Mouse (Mus musculus) spleen, adult 2 months (tissue): Measurements from ENCODE around the gene Adgb. TPM values are rescaled to one million over a fixed set of nuclear protein-coding genes. Genes with fewer than 3 reads are reported as not detected.

ENCODE experiments used
- DNase-seq, 2 experiments: peaks; one replicate each; pipeline versions ENCODE4 v3.0.0 to v3.0.0-alpha.2; 2012 to 2021; ENCODE audit warnings: low spot score in 2 of 2, low read depth in 1 of 2
- H3K27ac ChIP-seq: fragments of 200-500 bp; 2 replicates; pipeline ENCODE4 v1.5.1; 2012; ENCODE audit warnings: low read length, inconsistent platforms; ENCODE audit not compliant: insufficient read depth
- H3K27me3 ChIP-seq: fragments of 200-500 bp; 2 replicates; pipeline ENCODE4 v1.6.1; 2012; ENCODE audit warnings: mild to moderate bottlenecking, moderate library complexity, low read length, inconsistent platforms; ENCODE audit not compliant: control insufficient read depth, insufficient read depth
- H3K36me3 ChIP-seq: fragments of 200-500 bp; 2 replicates; pipeline ENCODE4 v1.6.1; 2012; ENCODE audit warnings: mild to moderate bottlenecking, low read length, inconsistent platforms; ENCODE audit not compliant: control insufficient read depth, insufficient read depth
- H3K4me1 ChIP-seq: fragments of 200-500 bp; 2 replicates; pipeline ENCODE4 v1.6.1; 2011; ENCODE audit warnings: inconsistent platforms; ENCODE audit not compliant: control insufficient read depth, insufficient read depth, insufficient read length
- H3K4me3 ChIP-seq: fragments of 200-500 bp; 2 replicates; pipeline ENCODE4 v1.5.1; 2011; ENCODE audit warnings: mild to moderate bottlenecking, inconsistent platforms; ENCODE audit not compliant: insufficient read depth, insufficient read length; ENCODE audit errors: extremely low read depth
- CTCF ChIP-seq: fragments of 200-500 bp; IDR thresholded peaks from 2 replicates; pipeline ENCODE4 v1.5.1; 2011; ENCODE audit warnings: mild to moderate bottlenecking, inconsistent platforms; ENCODE audit not compliant: insufficient read depth, insufficient read length, insufficient replicate concordance; ENCODE audit errors: extremely low read depth
- POLR2A ChIP-seq: fragments of 200-500 bp; IDR thresholded peaks from 2 replicates; pipeline ENCODE4 v1.6.1; 2011; ENCODE audit warnings: low read depth, low read length, inconsistent platforms
- WGBS: fragments of 180-500 bp; shearing (Covaris S2); methylation state at CpG from one replicate; pipeline ENCODE4 v1.1.7; 2018; 5-methylcytosine and 5-hydroxymethylcytosine counted together
- polyA plus RNA-seq: library from polyadenylated mRNA; depleted of rRNA; stranded (reverse); fragments of >200 nt; gene quantifications from 2 replicates; pipeline ENCODE4 v1.2.3, GENCODE M21; 2012; rRNA removed

The Adgb gene
- polyA plus RNA-seq, 1 experiment = 0.22 TPM

DNA sequence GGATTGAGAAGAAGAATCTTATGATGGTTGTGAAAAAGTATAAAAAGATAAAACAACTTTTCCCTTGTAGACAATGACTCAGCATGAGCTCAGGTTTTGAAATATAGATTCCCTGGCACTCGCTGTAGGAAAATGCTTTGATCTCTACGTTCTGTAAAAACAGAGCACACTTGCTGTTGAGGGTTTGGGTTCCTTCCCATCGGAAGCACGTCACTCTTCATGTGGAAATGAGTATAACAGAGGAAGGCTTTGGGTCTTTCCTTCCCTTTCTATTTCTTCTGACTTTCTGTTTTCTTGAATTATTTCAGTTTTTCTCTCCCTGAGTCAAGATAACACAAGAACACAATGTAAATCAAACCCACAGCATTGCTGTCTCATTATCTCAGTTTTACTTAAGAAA, 170.4 kb downstream of the Adgb start:
- H3K4me3 ChIP-seq = no peak overlapping the region
- H3K27ac ChIP-seq = no peak overlapping the region
- peaks cover 6% of the 10 kb centered on the region for H3K4me1 ChIP-seq
- DNase-seq = no peak
- no peaks in the 10 kb centered on the region for H3K36me3 ChIP-seq
- 50% methylated on average over 4 of the region's 4 CpGs for WGBS
- no peak for TF ChIP-seq POLR2A
- no peak for TF ChIP-seq CTCF
- H3K27me3 ChIP-seq = no peaks in the 10 kb centered on the region

DNA sequence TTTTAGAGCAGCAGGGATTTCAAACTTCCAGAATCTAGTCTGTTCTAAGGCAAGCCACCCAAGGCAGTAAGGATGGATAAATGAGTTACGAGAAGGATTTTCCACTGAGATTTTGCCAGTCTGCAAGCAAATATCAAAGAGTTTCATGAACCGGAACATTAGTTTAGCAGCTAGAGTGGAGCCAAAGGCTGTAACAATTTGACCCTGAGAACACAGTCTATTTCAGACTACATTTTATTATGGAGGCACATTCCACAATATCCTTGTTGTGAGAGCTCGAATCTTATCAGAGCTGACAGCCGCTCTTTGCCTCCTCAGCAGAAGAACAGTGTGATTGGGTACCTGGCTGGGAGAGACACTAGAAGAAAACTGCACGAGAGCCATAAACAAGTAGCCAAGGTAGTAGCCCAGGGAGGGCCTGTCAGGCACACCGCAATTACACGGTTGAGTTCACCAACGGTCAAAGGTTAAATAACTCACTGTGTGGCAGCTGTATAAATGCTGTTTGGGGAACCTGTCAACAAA, 171.1 kb downstream of the Adgb start:
- no peak for DNase-seq
- TF ChIP-seq CTCF (no peak), POLR2A (no peak)
- peaks cover 6% of the 10 kb centered on the region for H3K4me1 ChIP-seq
- H3K27ac ChIP-seq = no peak overlapping the region
- no peaks in the 10 kb centered on the region for H3K27me3 ChIP-seq
- H3K36me3 ChIP-seq = no peaks in the 10 kb centered on the region
- no peak overlapping the region for H3K4me3 ChIP-seq
- 60% methylated on average over 8 of the region's 8 CpGs for WGBS

DNA sequence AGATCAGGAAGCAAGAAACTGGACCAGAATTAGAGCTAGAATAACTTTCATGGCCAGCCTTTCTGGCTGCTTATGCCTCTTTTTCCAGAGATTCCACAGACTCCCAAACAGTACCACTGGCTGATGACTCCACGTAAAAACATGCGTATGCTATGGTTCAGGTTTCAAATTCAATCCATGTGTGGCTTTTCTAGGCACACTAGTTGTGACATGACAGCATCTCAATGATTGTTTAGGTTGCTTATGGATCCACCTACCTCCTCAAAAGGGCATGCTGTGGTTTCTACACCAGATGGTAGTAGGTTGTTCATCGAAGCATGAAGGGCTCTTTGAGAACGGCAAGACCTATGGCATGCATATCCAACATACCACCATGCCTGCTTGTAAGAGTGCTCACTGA, 172.1 kb downstream of the Adgb start:
- Histone ChIP-seq H3K36me3 (no peaks in the 10 kb centered on the region), H3K4me1 (peaks cover 6% of the 10 kb centered on the region), H3K27ac (no peak overlapping the region), H3K4me3 (no peak overlapping the region), H3K27me3 (no peaks in the 10 kb centered on the region)
- WGBS = 62% methylated on average over 4 of the region's 4 CpGs
- TF ChIP-seq CTCF (no peak), POLR2A (no peak)
- no peak for DNase-seq

DNA sequence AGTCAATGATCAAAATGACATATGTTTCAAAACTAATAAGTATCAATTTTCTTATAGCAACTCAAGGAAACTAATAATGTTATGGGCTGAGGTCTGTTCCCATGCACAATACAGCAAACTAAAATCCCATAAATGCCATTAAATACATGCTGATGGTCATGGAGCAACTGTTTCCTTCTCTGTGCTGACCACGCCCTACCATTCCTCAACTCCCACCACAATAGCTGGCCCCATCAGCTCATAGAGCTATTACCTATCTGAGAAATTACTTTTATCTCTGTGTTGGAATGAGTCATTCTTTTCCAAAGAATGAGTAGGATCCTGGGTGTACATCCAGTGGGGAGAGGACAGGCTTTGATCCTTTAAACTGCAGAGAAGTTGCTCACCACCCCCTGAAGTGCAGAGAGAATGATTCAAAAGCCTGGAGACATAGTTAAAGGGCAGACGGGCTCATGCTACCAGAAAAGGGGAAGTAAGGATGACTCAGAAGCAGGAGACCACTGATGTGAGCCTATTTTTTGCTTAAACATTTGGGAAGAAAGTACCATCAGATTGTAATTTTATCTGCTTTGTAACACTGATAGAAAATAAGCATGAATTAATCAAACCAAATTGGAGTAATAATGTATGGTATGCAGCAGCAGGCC, 184.8 kb downstream of the Adgb start:
- no peak overlapping the region for H3K27ac ChIP-seq
- no peaks in the 10 kb centered on the region for H3K36me3 ChIP-seq
- 48% methylated on average over 2 of the region's 2 CpGs for WGBS
- no peaks in the 10 kb centered on the region for H3K4me1 ChIP-seq
- no peaks in the 10 kb centered on the region for H3K27me3 ChIP-seq
- TF ChIP-seq POLR2A = no peak
- no peak for TF ChIP-seq CTCF
- H3K4me3 ChIP-seq = no peak overlapping the region
- DNase-seq = no peak

Other genes starting within 250 kb of the Adgb start
- gene Rab32, start 85.9 kb upstream of the Adgb start, polyA plus RNA-seq = 14.6 and 16.1 TPM in 2 replicates
- not detected in 2 replicates for gene Gm10944, start 209.0 kb upstream of the Adgb start, polyA plus RNA-seq